Mouse (Mus musculus) MEL (cell line): ENCODE measurements around the gene Sertad1. TPM values are rescaled to one million over a fixed set of nuclear protein-coding genes. Genes with fewer than 3 reads are reported as not detected.

Experiments
- DNase-seq: peaks from one replicate; pipeline ENCODE4 v3.0.0; 2011; ENCODE audit warnings: low read depth, low spot score
- H3K27ac ChIP-seq: 2 replicates; pipeline ENCODE4 v1.5.1; 2012; ENCODE audit warnings: low read depth, mild to moderate bottlenecking, control low read depth, low read length, moderate library complexity; ENCODE audit not compliant: control insufficient read depth
- H3K27me3 ChIP-seq, 2 experiments: fragments of 150-350 bp in 1 of 2; sonication (generic) in 1 of 2; 2 replicates each; pipeline ENCODE4 v1.6.1; 2012; ENCODE audit warnings: low read length in 2 of 2, mild to moderate bottlenecking in 2 of 2, improper control_type of control experiment in 1 of 2, moderate library complexity in 1 of 2; ENCODE audit not compliant: insufficient read depth in 2 of 2, control insufficient read depth in 1 of 2
- H3K36me3 ChIP-seq, 2 experiments: 2 replicates each; pipeline ENCODE4 v1.6.1; 2012 to 2014; ENCODE audit warnings: low read length in 2 of 2, improper control_type of control experiment in 1 of 2, inconsistent platforms in 1 of 2, mild to moderate bottlenecking in 1 of 2; ENCODE audit not compliant: insufficient read depth in 2 of 2, control insufficient read depth in 1 of 2
- H3K4me1 ChIP-seq, 2 experiments: fragments of 150-350 bp in 1 of 2; sonication (generic) in 1 of 2; 2 replicates each; pipeline ENCODE4 v1.6.1; 2012; ENCODE audit warnings: low read length in 2 of 2, improper control_type of control experiment in 1 of 2, mild to moderate bottlenecking in 1 of 2; ENCODE audit not compliant: insufficient read depth in 2 of 2, control insufficient read depth in 1 of 2
- H3K4me3 ChIP-seq, 2 experiments: fragments of 150-350 bp in 1 of 2; sonication (generic) in 1 of 2; 2 replicates each; pipeline ENCODE4 v1.5.1; 2012; ENCODE audit warnings: low read depth in 2 of 2, low read length in 2 of 2, mild to moderate bottlenecking in 2 of 2, moderate library complexity in 2 of 2, control low read depth in 1 of 2, improper control_type of control experiment in 1 of 2; ENCODE audit not compliant: control insufficient read depth in 1 of 2, insufficient read depth in 1 of 2
- H3K79me2 ChIP-seq: 2 replicates; pipeline ENCODE4 v1.6.1; 2012; ENCODE audit warnings: mild to moderate bottlenecking, low read length, moderate library complexity; ENCODE audit not compliant: control insufficient read depth, poor library complexity, insufficient read depth
- H3K9ac ChIP-seq: 2 replicates; pipeline ENCODE4 v1.6.1; 2012; ENCODE audit warnings: low read depth, mild to moderate bottlenecking, control low read depth, low read length, moderate library complexity; ENCODE audit not compliant: control insufficient read depth, poor library complexity, severe bottlenecking
- H3K9me3 ChIP-seq: fragments of 150-350 bp; sonication (generic); replicated peaks from 2 replicates; pipeline ENCODE4 v1.6.1; 2012; ENCODE audit warnings: mild to moderate bottlenecking, low read length, improper control_type of control experiment, moderate library complexity; ENCODE audit not compliant: insufficient read depth
- BHLHE40 ChIP-seq: IDR thresholded peaks from 2 replicates; pipeline ENCODE4 v1.6.1; 2012; ENCODE audit warnings: low read depth, mild to moderate bottlenecking, inconsistent platforms, low read length, improper control_type of control experiment, borderline replicate concordance
- CHD1 ChIP-seq: IDR thresholded peaks from 2 replicates; pipeline ENCODE4 v1.6.1; 2012; ENCODE audit warnings: low read depth, mild to moderate bottlenecking, inconsistent platforms, low read length, improper control_type of control experiment
- CHD2 ChIP-seq: IDR thresholded peaks from 2 replicates; pipeline ENCODE4 v1.6.1; 2011; ENCODE audit warnings: low read length, improper control_type of control experiment
- CTCF ChIP-seq, 3 experiments: IDR thresholded peaks in 2 of 3; conservative IDR thresholded peaks in 1 of 3; 2 replicates each; pipeline ENCODE4 v1.5.1; 2011 to 2012; ENCODE audit warnings: low read length in 3 of 3, low read depth in 2 of 3, mild to moderate bottlenecking in 2 of 3, improper control_type of control experiment in 1 of 3, inconsistent platforms in 1 of 3, mixed read lengths in 1 of 3, moderate library complexity in 1 of 3; ENCODE audit not compliant: control insufficient read depth in 1 of 3, insufficient read depth in 1 of 3, poor library complexity in 1 of 3, severe bottlenecking in 1 of 3
- E2F4 ChIP-seq: IDR thresholded peaks from 2 replicates; pipeline ENCODE4 v1.6.1; 2011; ENCODE audit warnings: low read depth, low read length, improper control_type of control experiment, borderline replicate concordance
- ELF1 ChIP-seq: IDR thresholded peaks from 2 replicates; pipeline ENCODE4 v1.6.1; 2014; ENCODE audit warnings: low read depth, mild to moderate bottlenecking, inconsistent platforms, low read length, improper control_type of control experiment, moderate library complexity
- EP300 ChIP-seq, 2 experiments: IDR thresholded peaks; 2 replicates each; pipeline ENCODE4 v1.6.1; 2011; ENCODE audit warnings: improper control_type of control experiment in 2 of 2, low read length in 2 of 2, low read depth in 1 of 2, mild to moderate bottlenecking in 1 of 2
- ETS1 ChIP-seq: IDR thresholded peaks from 2 replicates; pipeline ENCODE4 v1.6.1; 2012; ENCODE audit warnings: low read depth, mild to moderate bottlenecking, inconsistent platforms, low read length, improper control_type of control experiment, moderate library complexity
- GABPA ChIP-seq: IDR thresholded peaks from 2 replicates; pipeline ENCODE4 v1.6.1; 2012; ENCODE audit warnings: low read depth, mild to moderate bottlenecking, inconsistent platforms, low read length, improper control_type of control experiment, moderate library complexity
- GATA1 ChIP-seq: IDR thresholded peaks from 2 replicates; pipeline ENCODE4 v1.6.1; 2011; ENCODE audit warnings: low read depth, low read length, improper control_type of control experiment
- HCFC1 ChIP-seq: IDR thresholded peaks from 2 replicates; pipeline ENCODE4 v1.6.1; 2012; ENCODE audit warnings: low read depth, mild to moderate bottlenecking, inconsistent platforms, low read length, improper control_type of control experiment, moderate library complexity
- KAT2A ChIP-seq: conservative IDR thresholded peaks from 2 replicates; pipeline ENCODE4 v1.6.1; 2012; ENCODE audit warnings: low read depth, low read length, improper control_type of control experiment, inconsistent platforms
- MAFK ChIP-seq: IDR thresholded peaks from 2 replicates; pipeline ENCODE4 v1.6.1; 2011; ENCODE audit warnings: low read depth, mild to moderate bottlenecking, low read length, improper control_type of control experiment, borderline replicate concordance
- MAX ChIP-seq: IDR thresholded peaks from 2 replicates; pipeline ENCODE4 v1.6.1; 2011; ENCODE audit warnings: low read length, improper control_type of control experiment
- MAZ ChIP-seq: IDR thresholded peaks from 2 replicates; pipeline ENCODE4 v1.6.1; 2012; ENCODE audit warnings: low read depth, mild to moderate bottlenecking, inconsistent platforms, low read length, improper control_type of control experiment
- MEF2A ChIP-seq: IDR thresholded peaks from 2 replicates; pipeline ENCODE4 v1.6.1; 2014; ENCODE audit warnings: low read depth, mild to moderate bottlenecking, inconsistent platforms, low read length, improper control_type of control experiment; ENCODE audit not compliant: poor library complexity, insufficient replicate concordance, severe bottlenecking; ENCODE audit errors: extremely low read depth
- MXI1 ChIP-seq: IDR thresholded peaks from 2 replicates; pipeline ENCODE4 v1.6.1; 2011; ENCODE audit warnings: mild to moderate bottlenecking, low read depth, low read length, improper control_type of control experiment
- MYB ChIP-seq: IDR thresholded peaks from 2 replicates; pipeline ENCODE4 v1.6.1; 2011; ENCODE audit warnings: mild to moderate bottlenecking, low read depth, low read length, improper control_type of control experiment
- MYC ChIP-seq: IDR thresholded peaks from 2 replicates; pipeline ENCODE4 v1.6.1; 2011; ENCODE audit warnings: low read depth, mild to moderate bottlenecking, low read length, improper control_type of control experiment, moderate library complexity
- NELFE ChIP-seq: IDR thresholded peaks from 2 replicates; pipeline ENCODE4 v1.6.1; 2011; ENCODE audit warnings: low read depth, low read length, improper control_type of control experiment
- NRF1 ChIP-seq: IDR thresholded peaks from 2 replicates; pipeline ENCODE4 v1.6.1; 2014; ENCODE audit warnings: low read depth, mild to moderate bottlenecking, inconsistent platforms, low read length, improper control_type of control experiment, moderate library complexity; ENCODE audit not compliant: poor library complexity, insufficient read depth, severe bottlenecking
- POLR2A ChIP-seq, 2 experiments: IDR thresholded peaks; 2 replicates each; pipeline ENCODE4 v1.6.1; 2011 to 2012; ENCODE audit warnings: low read length in 2 of 2, mild to moderate bottlenecking in 2 of 2, control low read depth in 1 of 2, improper control_type of control experiment in 1 of 2, low read depth in 1 of 2, moderate library complexity in 1 of 2; ENCODE audit not compliant: control insufficient read depth in 1 of 2, insufficient read depth in 1 of 2, poor library complexity in 1 of 2
- POLR2AphosphoS5 ChIP-seq: IDR thresholded peaks from 2 replicates; pipeline ENCODE4 v1.6.1; 2012; ENCODE audit warnings: low read depth, borderline replicate concordance, mild to moderate bottlenecking, inconsistent platforms, low read length, moderate library complexity, mixed read lengths
- RAD21 ChIP-seq: IDR thresholded peaks from 2 replicates; pipeline ENCODE4 v1.6.1; 2011; ENCODE audit warnings: mild to moderate bottlenecking, low read depth, low read length, improper control_type of control experiment
- RCOR1 ChIP-seq: IDR thresholded peaks from 2 replicates; pipeline ENCODE4 v1.6.1; 2012; ENCODE audit warnings: low read depth, mild to moderate bottlenecking, inconsistent platforms, low read length, improper control_type of control experiment
- SIN3A ChIP-seq: IDR thresholded peaks from 2 replicates; pipeline ENCODE4 v1.6.1; 2012; ENCODE audit warnings: low read length, improper control_type of control experiment, inconsistent platforms
- SMC3 ChIP-seq: IDR thresholded peaks from 2 replicates; pipeline ENCODE4 v1.6.1; 2011; ENCODE audit warnings: low read depth, low read length, improper control_type of control experiment
- TAL1 ChIP-seq: IDR thresholded peaks from 2 replicates; pipeline ENCODE4 v1.6.1; 2012; ENCODE audit warnings: mild to moderate bottlenecking, inconsistent platforms, low read length, moderate library complexity, mixed read lengths
- TBP ChIP-seq: IDR thresholded peaks from 2 replicates; pipeline ENCODE4 v1.8.0; 2011; ENCODE audit warnings: low read depth, low read length, improper control_type of control experiment
- TCF12 ChIP-seq: IDR thresholded peaks from 2 replicates; pipeline ENCODE4 v1.6.1; 2014; ENCODE audit warnings: low read depth, mild to moderate bottlenecking, inconsistent platforms, low read length, improper control_type of control experiment, moderate library complexity
- USF1 ChIP-seq: IDR thresholded peaks from 2 replicates; pipeline ENCODE4 v1.6.1; 2014; ENCODE audit warnings: low read depth, mild to moderate bottlenecking, inconsistent platforms, low read length, improper control_type of control experiment, moderate library complexity
- USF2 ChIP-seq, 2 experiments: IDR thresholded peaks; 2 replicates each; pipeline ENCODE4 v1.6.1; 2011 to 2012; ENCODE audit warnings: improper control_type of control experiment in 2 of 2, low read length in 2 of 2, borderline replicate concordance in 1 of 2, inconsistent platforms in 1 of 2, low read depth in 1 of 2, mild to moderate bottlenecking in 1 of 2; ENCODE audit not compliant: insufficient read depth in 1 of 2
- ZC3H11A ChIP-seq: IDR thresholded peaks from 2 replicates; pipeline ENCODE4 v1.6.1; 2012; ENCODE audit warnings: low read depth, mild to moderate bottlenecking, inconsistent platforms, low read length, improper control_type of control experiment
- ZKSCAN1 ChIP-seq: IDR thresholded peaks from 2 replicates; pipeline ENCODE4 v1.6.1; 2012; ENCODE audit warnings: low read depth, mild to moderate bottlenecking, inconsistent platforms, low read length, improper control_type of control experiment, moderate library complexity
- ZMIZ1 ChIP-seq: IDR thresholded peaks from 2 replicates; pipeline ENCODE4 v1.6.1; 2012; ENCODE audit warnings: low read depth, mild to moderate bottlenecking, inconsistent platforms, low read length, improper control_type of control experiment, moderate library complexity
- ZNF384 ChIP-seq: IDR thresholded peaks from 2 replicates; pipeline ENCODE4 v1.6.1; 2012; ENCODE audit warnings: low read depth, mild to moderate bottlenecking, inconsistent platforms, low read length, improper control_type of control experiment
- polyA plus RNA-seq, 2 experiments: library from polyadenylated mRNA; stranded (reverse) in 1 of 2; unstranded in 1 of 2; fragments of >175 nt in 1 of 2; fragments of >200 nt in 1 of 2; gene quantifications; 2 replicates each; pipeline versions ENCODE4 v1.2.1 to v1.2.4; 2012; ENCODE audit warnings: low replicate concordance in 2 of 2, low read depth in 1 of 2; ENCODE audit not compliant: insufficient read length in 2 of 2, insufficient read depth in 1 of 2, missing spikeins in 1 of 2
- total RNA-seq: library from RNA; depleted of rRNA; stranded (reverse); fragments of 300-350 nt; gene quantifications from 2 replicates; pipeline ENCODE4 v1.2.3, GENCODE M21; 2012

The Sertad1 gene
- total and polyA plus RNA-seq, 3 experiments, result 9.9 to 10.6 TPM; not detected in 1

DNA sequence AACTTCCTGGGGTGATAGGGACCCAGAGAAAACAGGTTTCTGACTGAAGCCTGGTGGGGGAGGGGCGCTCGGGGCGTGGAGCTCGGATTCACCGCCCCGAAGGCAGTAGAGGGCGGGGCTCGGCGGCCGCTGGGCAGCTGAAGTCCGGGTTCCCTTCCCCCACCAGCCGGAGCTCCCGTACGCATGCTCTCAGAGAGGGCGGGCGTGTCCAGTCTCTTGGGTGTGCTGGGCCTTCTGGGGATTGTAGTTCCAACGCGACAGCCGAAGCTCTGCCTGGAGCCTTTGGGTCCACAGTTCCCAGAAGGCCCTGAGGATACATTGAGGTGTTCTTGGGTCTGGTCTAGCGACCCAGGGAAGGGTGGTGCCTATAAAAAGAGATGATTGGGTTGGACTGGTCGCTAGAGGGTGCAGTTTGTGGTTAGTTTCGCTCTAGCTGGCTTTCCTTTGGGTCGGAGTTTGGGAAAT, 12.2 kb upstream of the Sertad1 start:
- H3K79me2 ChIP-seq, result no peaks in the 10 kb centered on the region; the same call in 1 of the 2 replicates
- peak; percentile 99 for DNase-seq
- peaks cover 2 to 14% of the 10 kb centered on the region in 2 experiments; a peak in 3 of 4 replicates for H3K4me1 ChIP-seq
- H3K9ac ChIP-seq, result peak overlapping the region; percentile 66
- no peaks in the 10 kb centered on the region for H3K9me3 ChIP-seq
- H3K36me3 ChIP-seq, result peaks cover 0 to 10% of the 10 kb centered on the region in 2 experiments; a peak in 2 of 4 replicates
- no peaks in the 10 kb centered on the region for H3K27me3 ChIP-seq
- H3K4me3 ChIP-seq, result peak overlapping the region; percentile 75 to 97
- peak overlapping the region; percentile 64 for H3K27ac ChIP-seq
- TF ChIP-seq SMC3 (peak; percentile 41; the same call in 1 of the 2 replicates), EP300 (IDR thresholded peaks at IDR 0.05; ENCODE audit: low read depth in 1 of 2, low read length in 2 of 2) (peak in 1 of 2 experiments; percentile 56; a peak in 3 of 4 replicates), HCFC1 (peak; percentile 99), ELF1 (peak; percentile 75), SIN3A (peak; percentile 83; the same call in 1 of the 2 replicates), NRF1 (peak; percentile 99; the same call in 1 of the 2 replicates), USF2 (IDR thresholded peaks at IDR 0.05; ENCODE audit: borderline replicate concordance in 1 of 2, insufficient read depth in 1 of 2, low read depth in 1 of 2, low read length in 2 of 2) (no peak), MXI1 (peak; percentile 76), MAX (peak; percentile 73), ZC3H11A (no peak), BHLHE40 (peak; percentile 75; the same call in 1 of the 2 replicates), CHD2 (peak; percentile 90), KAT2A (peak; percentile 90), ZMIZ1 (0 out of 2 replicates have a peak, but pooled peaks have one; percentile 64), CTCF (IDR thresholded peaks at IDR 0.05 in 2 of 3, conservative IDR thresholded peaks at IDR 0.05 in 1 of 3; ENCODE audit: control insufficient read depth in 1 of 3, insufficient read depth in 1 of 3, low read depth in 2 of 3, low read length in 3 of 3, poor library complexity in 1 of 3, severe bottlenecking in 1 of 3) (peak; percentile 56 to 81 (median 64)), MAZ (peak; percentile 94), E2F4 (no peak), POLR2A (IDR thresholded peaks at IDR 0.05; ENCODE audit: control insufficient read depth in 1 of 2, insufficient read depth in 1 of 2, low read depth in 1 of 2, low read length in 2 of 2, poor library complexity in 1 of 2) (peak in 1 of 2 experiments; percentile 73; a peak in 2 of 4 replicates), RAD21 (peak; percentile 33), GATA1 (no peak), RCOR1 (peak; percentile 51; the same call in 1 of the 2 replicates), TBP (peak; percentile 89), MEF2A (0 out of 2 replicates have a peak, but pooled peaks have one; percentile 55), TAL1 (no peak), ZKSCAN1 (no peak; the same call in 1 of the 2 replicates), ZNF384 (no peak), TCF12 (peak; percentile 81; the same call in 1 of the 2 replicates), ETS1 (peak; percentile 71), NELFE (peak; percentile 46; the same call in 1 of the 2 replicates), CHD1 (no peak), GABPA (peak; percentile 33; the same call in 1 of the 2 replicates), POLR2AphosphoS5 (no peak), MYB (no peak), MYC (peak; percentile 79; the same call in 1 of the 2 replicates), USF1 (0 out of 2 replicates have a peak, but pooled peaks have one; percentile 35), MAFK (no peak)
